Mouse (Mus musculus) embryonic facial prominence, embryonic 14.5 days (tissue): ENCODE measurements around the gene Cops2. TPM values are rescaled to one million over a fixed set of nuclear protein-coding genes. Genes with fewer than 3 reads are reported as not detected.

Experiments
- ATAC-seq: fragments of 200-750 bp; cut with Nextera tagmentation; 2 replicates; pipeline ENCODE4 v1.8.0; 2017; ENCODE audit warnings: low read depth, moderate number of reproducible peaks, moderate TSS enrichment
- DNase-seq: peaks from one replicate; pipeline ENCODE4 v3.0.0-alpha.2; 2015; ENCODE audit warnings: low spot score
- H3K27ac ChIP-seq: fragments of 300-500 bp; sonication (generic); replicated peaks from 2 replicates; pipeline ENCODE4 v1.5.1; 2014; ENCODE audit warnings: low read depth, mild to moderate bottlenecking, low read length, moderate library complexity
- H3K27me3 ChIP-seq: fragments of 300-500 bp; sonication (generic); replicated peaks from 2 replicates; pipeline ENCODE4 v1.6.1; 2014; ENCODE audit warnings: low read length; ENCODE audit not compliant: control insufficient read depth, insufficient read depth
- H3K36me3 ChIP-seq: fragments of 300-500 bp; sonication (generic); 2 replicates; pipeline ENCODE4 v1.6.1; 2014; ENCODE audit warnings: low read length, mixed read lengths; ENCODE audit not compliant: control insufficient read depth, insufficient read depth
- H3K4me1 ChIP-seq: fragments of 300-500 bp; sonication (generic); 2 replicates; pipeline ENCODE4 v1.6.1; 2014; ENCODE audit warnings: antibody characterized with exemption, low read length; ENCODE audit not compliant: control insufficient read depth, insufficient read depth
- H3K4me2 ChIP-seq: fragments of 300-500 bp; sonication (generic); 2 replicates; pipeline ENCODE4 v1.6.1; 2014; ENCODE audit warnings: low read depth, mild to moderate bottlenecking, low read length, moderate library complexity, mixed read lengths
- H3K4me3 ChIP-seq: fragments of 300-500 bp; sonication (generic); 2 replicates; pipeline ENCODE4 v1.5.1; 2014; ENCODE audit warnings: low read depth, mild to moderate bottlenecking, low read length
- H3K9ac ChIP-seq: fragments of 300-500 bp; sonication (generic); 2 replicates; pipeline ENCODE4 v1.6.1; 2014; ENCODE audit warnings: low read depth, mild to moderate bottlenecking, low read length, moderate library complexity, mixed read lengths
- H3K9me3 ChIP-seq: fragments of 300-500 bp; sonication (generic); 2 replicates; pipeline ENCODE4 v1.6.1; 2016; ENCODE audit warnings: low read length; ENCODE audit not compliant: control insufficient read depth
- WGBS: fragments of 180-500 bp; shearing (Covaris S2); extraction: QIAGEN DNeasy Blood & Tissue Kit; methylation state at CpG from one replicate; pipeline ENCODE4 v1.1.7; 2014; 5-methylcytosine and 5-hydroxymethylcytosine counted together
- polyA plus RNA-seq: library from polyadenylated mRNA; unstranded; fragments of >200 nt; fragmentation: Nextera tagmentation; extraction: Ambion mirVana; gene quantifications from 2 replicates; pipeline ENCODE4 v1.2.1, GENCODE M21; 2014

Gene Cops2
- polyA plus RNA-seq, 1 experiment from 2014 or later: 90.0 TPM

GRCm38 (mm10) chr2:125782719-125783109 is 76.2 kb downstream of the Cops2 start, which contains the start of gene Secisbp2l:
TSS of gene Secisbp2l (minus strand) at chr2:125782870.
- peak; percentile 93 for DNase-seq
- H3K4me2 ChIP-seq: peak within 1 kb of the TSS; percentile 78

GRCm38 (mm10) chr2:125781978-125782718 is 76.8 kb downstream of the Cops2 start:
- Histone ChIP-seq H3K9ac (peak overlapping the region; percentile 92), H3K27ac (peak overlapping the region; percentile 84), H3K9me3 (no peaks in the 10 kb centered on the region), H3K36me3 (no peaks in the 10 kb centered on the region; the same call in 1 of the 2 replicates), H3K4me3 (peak overlapping the region; percentile 85), H3K4me1 (peaks cover 19% of the 10 kb centered on the region; the same call in 1 of the 2 replicates), H3K27me3 (no peaks in the 10 kb centered on the region), H3K4me2 (peak overlapping the region; percentile 78)
- WGBS: 4% methylated on average over 40 of the region's 44 CpGs
- DNase-seq (no peak), ATAC-seq (no peak)

More at GRCm38 (mm10) chr2:125782719-125783109, 76.2 kb downstream of the Cops2 start, which contains the start of gene Secisbp2l:
- H3K36me3 ChIP-seq: no peaks in the 10 kb centered on the region; the same call in 1 of the 2 replicates
- peaks cover 19% of the 10 kb centered on the region; the same call in 1 of the 2 replicates for H3K4me1 ChIP-seq
- H3K9me3 ChIP-seq: no peaks in the 10 kb centered on the region
- no peaks in the 10 kb centered on the region for H3K27me3 ChIP-seq
- peak within 1 kb of the TSS; percentile 85 for H3K4me3 ChIP-seq
- H3K9ac ChIP-seq: peak within 1 kb of the TSS; percentile 92
- WGBS: under 1% methylated on average over 19 of the region's 28 CpGs
- H3K27ac ChIP-seq: peak within 1 kb of the TSS; percentile 84
- peak; percentile 96 for ATAC-seq

- H3K27ac ChIP-seq: no peak overlapping the region
- H3K4me1 ChIP-seq: peaks cover 19% of the 10 kb centered on the region; the same call in 1 of the 2 replicates
- H3K4me3 ChIP-seq: peak overlapping the region; percentile 85
- DNase-seq (no peak), ATAC-seq (no peak)
- H3K4me2 ChIP-seq: peak overlapping the region; percentile 78
- no peaks in the 10 kb centered on the region; the same call in 1 of the 2 replicates for H3K36me3 ChIP-seq
- peak overlapping the region; percentile 92 for H3K9ac ChIP-seq
- WGBS: 42% methylated on average over 2 of the region's 2 CpGs
- H3K9me3 ChIP-seq: no peaks in the 10 kb centered on the region
- H3K27me3 ChIP-seq: no peaks in the 10 kb centered on the region
These were observed 77.9 kb downstream of the Cops2 start for GRCm38 (mm10) chr2:125781006-125781405.

Other genes starting within 250 kb of the Cops2 start
- 6.9 and 7.0 TPM in 2 replicates for gene Cep152, start 234.0 kb downstream of the Cops2 start, polyA plus RNA-seq
- 273 and 294 TPM in 2 replicates for gene Eid1, start 186.0 kb downstream of the Cops2 start, polyA plus RNA-seq
- 1.3 and 2.1 TPM in 2 replicates for gene Shc4, start 135.0 kb downstream of the Cops2 start, polyA plus RNA-seq
- 21.8 and 22.1 TPM in 2 replicates for gene Secisbp2l, start 76.3 kb downstream of the Cops2 start, polyA plus RNA-seq
- 35.2 and 42.0 TPM in 2 replicates for gene Galk2, start within 50 bp of the Cops2 start, polyA plus RNA-seq
- 16.1 and 17.6 TPM in 2 replicates for gene Fgf7, start 175.5 kb upstream of the Cops2 start, polyA plus RNA-seq